Mouse (Mus musculus): ENCODE data around the gene Slc19a3.

GRCm38 (mm10) chr1:83036892-83037667, 1.2 kb downstream of the Slc19a3 start:
- TF ChIP-seq CTCF (IDR thresholded peaks at IDR 0.05; ENCODE audit: low read depth, low read length): no peak
- TF ChIP-seq POLR2A (IDR thresholded peaks at IDR 0.05; ENCODE audit: extremely low read depth, insufficient read depth, low read length): no peak
